Mouse (Mus musculus) intestine, embryonic 16.5 days (tissue): ENCODE results near the gene Aip. TPM values are rescaled to one million over a fixed set of nuclear protein-coding genes. Genes with fewer than 3 reads are reported as not detected.
A peak's percentile ranks its signal among the peaks of the same experiment; 100 is the strongest.

Source experiments
- ATAC-seq: fragments of 200-750 bp; cut with Nextera tagmentation; 2 replicates; pipeline ENCODE4 v1.8.0; 2017; ENCODE audit warnings: moderate TSS enrichment, moderate library complexity
- H3K27ac ChIP-seq: fragments of 300-500 bp; sonication (generic); 2 replicates; pipeline ENCODE4 v1.5.1; 2014; ENCODE audit warnings: mild to moderate bottlenecking, low read length
- H3K27me3 ChIP-seq: fragments of 300-500 bp; sonication (generic); replicated peaks from 2 replicates; pipeline ENCODE4 v1.6.1; 2014; ENCODE audit warnings: low read length, control low read depth, mixed read lengths; ENCODE audit not compliant: control insufficient read depth, insufficient read depth
- H3K36me3 ChIP-seq: fragments of 300-500 bp; sonication (generic); 2 replicates; pipeline ENCODE4 v1.6.1; 2014; ENCODE audit warnings: low read length, control low read depth; ENCODE audit not compliant: control insufficient read depth, insufficient read depth
- H3K4me1 ChIP-seq: fragments of 300-500 bp; sonication (generic); 2 replicates; pipeline ENCODE4 v1.6.1; 2014; ENCODE audit warnings: low read length, control low read depth, mixed read lengths; ENCODE audit not compliant: control insufficient read depth, insufficient read depth
- H3K4me2 ChIP-seq: fragments of 300-500 bp; sonication (generic); 2 replicates; pipeline ENCODE4 v1.6.1; 2014; ENCODE audit warnings: low read depth, low read length, control low read depth
- H3K4me3 ChIP-seq: fragments of 300-500 bp; sonication (generic); 2 replicates; pipeline ENCODE4 v1.5.1; 2014; ENCODE audit warnings: mild to moderate bottlenecking, low read length
- H3K9ac ChIP-seq: fragments of 300-500 bp; sonication (generic); 2 replicates; pipeline ENCODE4 v1.6.1; 2014; ENCODE audit warnings: low read depth, low read length
- H3K9me3 ChIP-seq: fragments of 300-500 bp; sonication (generic); 2 replicates; pipeline ENCODE4 v1.6.1; 2016; ENCODE audit warnings: low read length, control low read depth; ENCODE audit not compliant: control insufficient read depth
- WGBS: fragments of 180-500 bp; shearing (Covaris S2); extraction: QIAGEN DNeasy Blood & Tissue Kit; methylation state at CpG from one replicate; pipeline ENCODE4 v1.1.7; 2014; 5-methylcytosine and 5-hydroxymethylcytosine counted together
- polyA plus RNA-seq: library from polyadenylated mRNA; unstranded; fragments of >200 nt; fragmentation: Nextera tagmentation; extraction: Ambion mirVana; gene quantifications from 2 replicates; pipeline ENCODE4 v1.2.1, GENCODE M21; 2015

The Aip gene
- polyA plus RNA-seq, 1 experiment from 2014 or later: 81.2 TPM

GRCm38 (mm10) chr19:4164100-4164499 is 38.4 kb upstream of the Aip start:
- ATAC-seq: no peak
- Histone ChIP-seq H3K27ac (no peak overlapping the region), H3K4me3 (no peak overlapping the region), H3K4me1 (peaks cover 12% of the 10 kb centered on the region), H3K27me3 (no peaks in the 10 kb centered on the region), H3K4me2 (no peak overlapping the region), H3K9ac (0 out of 2 replicates have a peak overlapping the region, but pooled peaks have one; percentile 8), H3K36me3 (peaks cover 6% of the 10 kb centered on the region; the same call in 1 of the 2 replicates), H3K9me3 (no peaks in the 10 kb centered on the region)
- WGBS: 71% methylated on average over 3 of the region's 3 CpGs

GRCm38 (mm10) chr19:4163543-4163887 is 37.9 kb upstream of the Aip start:
- peak overlapping the region; percentile 85 for H3K9ac ChIP-seq
- peak; percentile 35; the same call in 1 of the 2 replicates for ATAC-seq
- peaks cover 7% of the 10 kb centered on the region; the same call in 1 of the 2 replicates for H3K36me3 ChIP-seq
- H3K4me2 ChIP-seq: peak overlapping the region; percentile 49
- peaks cover 12% of the 10 kb centered on the region for H3K4me1 ChIP-seq
- WGBS: 31% methylated on average over 4 of the region's 4 CpGs
- H3K27ac ChIP-seq: peak overlapping the region; percentile 34
- H3K4me3 ChIP-seq: peak overlapping the region; percentile 76
- no peaks in the 10 kb centered on the region for H3K9me3 ChIP-seq
- H3K27me3 ChIP-seq: no peaks in the 10 kb centered on the region

GRCm38 (mm10) chr19:4162646-4163542 is 37.2 kb upstream of the Aip start, which contains the start of gene Rps6kb2:
Gene Rps6kb2, minus strand, starts transcription at chr19:4163354.
- ATAC-seq: peak; percentile 84
- H3K4me1 ChIP-seq: peaks cover 12% of the 10 kb centered on the region
- H3K4me3 ChIP-seq: peak within 1 kb of the TSS; percentile 76
- peak within 1 kb of the TSS; percentile 85 for H3K9ac ChIP-seq
- WGBS: 7% methylated on average over 42 of the region's 42 CpGs
- H3K4me2 ChIP-seq: peak within 1 kb of the TSS; percentile 95
- H3K27me3 ChIP-seq: no peaks in the 10 kb centered on the region
- H3K9me3 ChIP-seq: no peaks in the 10 kb centered on the region
- H3K27ac ChIP-seq: peak within 1 kb of the TSS; percentile 34
- H3K36me3 ChIP-seq: peaks cover 7% of the 10 kb centered on the region; the same call in 1 of the 2 replicates

GRCm38 (mm10) chr19:4159049-4159448 is 33.4 kb upstream of the Aip start:
- Histone ChIP-seq H3K4me1 (peaks cover 9% of the 10 kb centered on the region), H3K4me3 (no peak overlapping the region), H3K27ac (no peak overlapping the region), H3K27me3 (no peaks in the 10 kb centered on the region), H3K9me3 (no peaks in the 10 kb centered on the region), H3K36me3 (peaks cover 19% of the 10 kb centered on the region), H3K4me2 (no peak overlapping the region), H3K9ac (no peak overlapping the region)
- 97% methylated on average over 8 of the region's 8 CpGs for WGBS
- no peak for ATAC-seq

GRCm38 (mm10) chr19:4156771-4157170 is 31.1 kb upstream of the Aip start:
- Histone ChIP-seq H3K27ac (no peak overlapping the region), H3K4me1 (no peaks in the 10 kb centered on the region), H3K4me2 (no peak overlapping the region), H3K9ac (no peak overlapping the region), H3K27me3 (no peaks in the 10 kb centered on the region), H3K4me3 (no peak overlapping the region), H3K36me3 (peaks cover 25% of the 10 kb centered on the region), H3K9me3 (no peaks in the 10 kb centered on the region)
- 86% methylated on average over 12 of the region's 12 CpGs for WGBS
- ATAC-seq: no peak

- no peak for ATAC-seq
- Histone ChIP-seq H3K27ac (no peak overlapping the region), H3K27me3 (no peaks in the 10 kb centered on the region), H3K9me3 (no peaks in the 10 kb centered on the region), H3K36me3 (peaks cover 29% of the 10 kb centered on the region), H3K4me2 (no peak overlapping the region), H3K4me3 (no peak overlapping the region), H3K4me1 (0 out of 2 replicates have a peak, but pooled peaks cover 1% of the 10 kb centered on the region), H3K9ac (no peak overlapping the region)
- 78% methylated on average over 20 of the region's 20 CpGs for WGBS
Measured at GRCm38 (mm10) chr19:4156073-4156579, 30.5 kb upstream of the Aip start.

GRCm38 (mm10) chr19:4155223-4156072 is 29.8 kb upstream of the Aip start:
- 73% methylated on average over 6 of the region's 6 CpGs for WGBS
- Histone ChIP-seq H3K9ac (no peak overlapping the region), H3K4me2 (no peak overlapping the region), H3K4me1 (peaks cover 7% of the 10 kb centered on the region; the same call in 1 of the 2 replicates), H3K27ac (no peak overlapping the region), H3K27me3 (no peaks in the 10 kb centered on the region), H3K36me3 (peaks cover 36% of the 10 kb centered on the region), H3K4me3 (no peak overlapping the region), H3K9me3 (no peaks in the 10 kb centered on the region)
- ATAC-seq: no peak

- no peak for ATAC-seq
- 77% methylated on average over 13 of the region's 13 CpGs for WGBS
- H3K27ac ChIP-seq: no peak overlapping the region
Measured at GRCm38 (mm10) chr19:4154437-4155222, 29.0 kb upstream of the Aip start.

More at GRCm38 (mm10) chr19:4154437-4155222, 29.0 kb upstream of the Aip start:
- Histone ChIP-seq H3K36me3 (peaks cover 37% of the 10 kb centered on the region), H3K4me1 (peaks cover 15% of the 10 kb centered on the region), H3K4me3 (no peak overlapping the region), H3K9me3 (no peaks in the 10 kb centered on the region), H3K27me3 (no peaks in the 10 kb centered on the region), H3K4me2 (no peak overlapping the region), H3K9ac (no peak overlapping the region)
